Mouse (Mus musculus) forebrain, embryonic 11.5 days (tissue): ENCODE measurements around the gene Wdr12. TPM values are rescaled to one million over a fixed set of nuclear protein-coding genes. Genes with fewer than 3 reads are reported as not detected.
"Not testable (repeated sequence)": the region's sequence is repeated elsewhere in the genome, so short reads cannot be mapped to it uniquely, and the experiment has no call there.

Experiments used
- ATAC-seq: fragments of 200-750 bp; cut with Nextera tagmentation; replicated peaks from 2 replicates; pipeline ENCODE4 v1.8.0; 2017; ENCODE audit warnings: moderate TSS enrichment; ENCODE audit not compliant: low FRiP score
- DNase-seq: peaks from one replicate; pipeline ENCODE4 v3.0.0-alpha.2; 2017; ENCODE audit warnings: low spot score
- H3K27ac ChIP-seq: fragments of 300-500 bp; sonication (generic); 2 replicates; pipeline ENCODE4 v1.5.1; 2014; ENCODE audit warnings: low read depth, low read length
- H3K27me3 ChIP-seq: fragments of 300-500 bp; sonication (generic); 2 replicates; pipeline ENCODE4 v1.6.1; 2014; ENCODE audit warnings: mild to moderate bottlenecking, low read length, mixed read lengths; ENCODE audit not compliant: control insufficient read depth, insufficient read depth
- H3K36me3 ChIP-seq: fragments of 300-500 bp; sonication (generic); 2 replicates; pipeline ENCODE4 v1.6.1; 2014; ENCODE audit warnings: mild to moderate bottlenecking, low read length, moderate library complexity, mixed read lengths; ENCODE audit not compliant: control insufficient read depth, insufficient read depth
- H3K4me1 ChIP-seq: fragments of 300-500 bp; sonication (generic); replicated peaks from 2 replicates; pipeline ENCODE4 v1.6.1; 2014; ENCODE audit warnings: low read length, mixed read lengths; ENCODE audit not compliant: control insufficient read depth, insufficient read depth
- H3K4me2 ChIP-seq: fragments of 300-500 bp; sonication (generic); 2 replicates; pipeline ENCODE4 v1.6.1; 2014; ENCODE audit warnings: low read depth, mild to moderate bottlenecking, low read length, moderate library complexity, mixed read lengths; ENCODE audit not compliant: severe bottlenecking
- H3K4me3 ChIP-seq: fragments of 300-500 bp; sonication (generic); 2 replicates; pipeline ENCODE4 v1.5.1; 2014; ENCODE audit warnings: low read depth, low read length
- H3K9ac ChIP-seq: fragments of 300-500 bp; sonication (generic); 2 replicates; pipeline ENCODE4 v1.6.1; 2014; ENCODE audit warnings: low read length
- H3K9me3 ChIP-seq: fragments of 300-500 bp; sonication (generic); 2 replicates; pipeline ENCODE4 v1.6.1; 2016; ENCODE audit warnings: low read length, mixed read lengths; ENCODE audit not compliant: control insufficient read depth
- WGBS: fragments of 180-500 bp; shearing (Covaris S2); extraction: QIAGEN DNeasy Blood & Tissue Kit; methylation state at CpG from one replicate; pipeline ENCODE4 v1.1.7; 2014; 5-methylcytosine and 5-hydroxymethylcytosine counted together
- polyA plus RNA-seq: library from polyadenylated mRNA; unstranded; fragments of >200 nt; fragmentation: Nextera tagmentation; extraction: Ambion mirVana; gene quantifications from 2 replicates; pipeline ENCODE4 v1.2.1, GENCODE M21; 2014

Gene Wdr12
- polyA plus RNA-seq, 1 experiment from 2014 or later: 62.4 TPM

DNA sequence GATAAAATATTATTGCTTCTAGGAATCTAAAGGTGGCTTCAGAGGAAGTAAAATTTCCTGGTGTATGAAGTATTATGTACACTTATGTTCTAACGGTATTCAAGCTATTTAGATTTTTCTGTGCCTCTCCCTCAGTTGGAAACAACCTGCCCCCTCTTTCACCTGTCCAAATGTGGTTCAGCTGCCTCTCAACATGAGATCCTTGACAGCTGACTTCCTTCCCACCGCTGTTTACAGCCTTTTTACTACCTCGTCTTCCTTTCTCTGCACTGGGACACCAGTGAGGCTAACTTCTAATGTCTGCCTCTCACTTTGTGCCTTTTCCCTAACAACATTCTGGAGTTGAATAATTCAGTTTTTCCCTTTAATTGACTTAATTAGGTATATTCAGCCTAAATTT, 22.9 kb downstream of the Wdr12 start:
- ATAC-seq (no peak), DNase-seq (no peak)
- Histone ChIP-seq H3K27ac (no peak overlapping the region), H3K9me3 (no peaks in the 10 kb centered on the region), H3K36me3 (no peaks in the 10 kb centered on the region), H3K4me2 (no peak overlapping the region), H3K9ac (no peak overlapping the region), H3K4me1 (no peaks in the 10 kb centered on the region), H3K27me3 (no peaks in the 10 kb centered on the region), H3K4me3 (no peak overlapping the region)
- 86% methylated on average over 3 of the region's 3 CpGs for WGBS

- WGBS: 82% methylated on average over 2 of the region's 2 CpGs
- Histone ChIP-seq H3K27me3 (no peaks in the 10 kb centered on the region), H3K36me3 (no peaks in the 10 kb centered on the region), H3K4me2 (no peak overlapping the region), H3K9me3 (no peaks in the 10 kb centered on the region), H3K4me1 (no peaks in the 10 kb centered on the region), H3K4me3 (no peak overlapping the region), H3K9ac (no peak overlapping the region), H3K27ac (no peak overlapping the region)
- no peak for ATAC-seq
- no peak for DNase-seq
These were observed 23.5 kb downstream of the Wdr12 start for GRCm38 (mm10) chr1:60074935-60075334.

DNA sequence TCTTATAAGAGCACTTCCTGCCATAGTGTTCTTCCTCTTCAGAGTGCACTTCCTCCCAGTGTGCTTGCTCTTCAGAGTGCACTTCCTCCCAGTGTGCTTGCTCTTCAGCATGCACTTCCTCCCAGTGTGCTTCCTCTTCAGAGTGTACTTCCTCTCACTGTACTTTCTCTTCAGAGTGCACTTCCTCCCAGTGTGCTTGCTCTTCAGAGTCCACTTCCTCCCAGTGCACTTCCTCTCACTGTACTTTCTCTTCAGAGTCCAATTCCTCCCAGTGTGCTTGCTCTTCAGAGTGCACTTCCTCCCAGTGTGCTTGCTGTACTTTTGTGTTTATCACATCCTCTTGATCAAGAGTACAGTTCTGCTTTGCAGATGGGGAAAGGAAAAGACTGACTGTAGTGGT, 27.7 kb downstream of the Wdr12 start:
- H3K9me3 ChIP-seq, ATAC-seq, DNase-seq, H3K27ac ChIP-seq, H3K4me1 ChIP-seq, H3K27me3 ChIP-seq, H3K4me2 ChIP-seq, H3K36me3 ChIP-seq, H3K4me3 ChIP-seq, H3K9ac ChIP-seq: not testable (repeated sequence)

- H3K36me3 ChIP-seq: no peaks in the 10 kb centered on the region
- no peak for DNase-seq
- ATAC-seq: no peak
- no peaks in the 10 kb centered on the region for H3K4me1 ChIP-seq
- no peaks in the 10 kb centered on the region for H3K9me3 ChIP-seq
- H3K4me2 ChIP-seq: no peak overlapping the region
- no peak overlapping the region for H3K4me3 ChIP-seq
- no peak overlapping the region for H3K9ac ChIP-seq
- no peaks in the 10 kb centered on the region for H3K27me3 ChIP-seq
- 88% methylated on average over 3 of the region's 3 CpGs for WGBS
- no peak overlapping the region for H3K27ac ChIP-seq
These were observed 42.1 kb downstream of the Wdr12 start for GRCm38 (mm10) chr1:60056310-60056709.

DNA sequence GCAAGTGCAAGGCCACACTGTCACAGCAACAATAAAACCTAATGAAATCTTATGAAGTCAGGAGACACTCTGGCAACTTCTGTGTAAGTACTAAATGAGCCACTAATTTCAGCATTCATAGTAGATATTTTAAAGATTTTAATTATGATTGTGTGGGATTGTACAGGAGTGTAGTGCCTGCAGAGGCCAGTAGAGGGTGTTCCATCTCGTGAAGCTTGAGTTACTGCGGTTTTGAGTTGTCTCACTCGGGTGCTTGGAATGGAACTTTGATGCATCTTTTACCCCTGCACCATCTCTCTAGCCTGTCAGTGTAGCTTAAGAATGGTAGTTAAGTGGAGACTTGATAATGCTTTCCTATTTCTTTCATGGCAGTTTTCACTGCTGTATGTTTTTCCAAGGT, 43.8 kb downstream of the Wdr12 start:
- Histone ChIP-seq H3K27ac (no peak overlapping the region), H3K36me3 (no peaks in the 10 kb centered on the region), H3K4me3 (no peak overlapping the region), H3K9ac (no peak overlapping the region), H3K9me3 (no peaks in the 10 kb centered on the region), H3K4me1 (no peaks in the 10 kb centered on the region), H3K4me2 (no peak overlapping the region), H3K27me3 (no peaks in the 10 kb centered on the region)
- ATAC-seq (no peak), DNase-seq (no peak)
- WGBS: 44% methylated on average over 3 of the region's 3 CpGs

DNA sequence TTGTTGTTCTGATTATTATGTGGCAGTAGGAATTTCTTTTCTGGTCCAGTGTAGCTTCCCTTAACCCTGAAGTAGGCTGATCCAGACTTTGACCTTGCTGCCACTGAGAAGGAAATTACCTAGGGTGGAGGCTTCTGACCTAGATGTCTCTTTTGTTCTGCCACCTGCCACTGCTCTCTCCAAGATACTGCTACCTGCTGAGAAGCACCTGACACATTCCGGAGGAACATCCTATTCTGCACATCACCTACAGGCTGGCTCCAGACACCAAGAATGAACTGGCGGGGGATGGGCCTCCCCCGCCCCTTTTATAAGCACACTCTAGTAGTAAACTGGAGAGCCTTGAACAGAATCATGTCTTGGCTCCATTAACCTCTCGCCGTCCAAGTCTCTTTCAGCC, 51.0 kb downstream of the Wdr12 start:
- peaks cover 11% of the 10 kb centered on the region for H3K27me3 ChIP-seq
- not testable (repeated sequence) for H3K36me3 ChIP-seq, H3K4me1 ChIP-seq, H3K4me2 ChIP-seq, H3K4me3 ChIP-seq, H3K27ac ChIP-seq, ATAC-seq, DNase-seq, H3K9me3 ChIP-seq, H3K9ac ChIP-seq
- WGBS: 90% methylated on average over 5 of the region's 5 CpGs

GRCm38 (mm10) chr1:60044595-60044994, 53.9 kb downstream of the Wdr12 start:
- Histone ChIP-seq H3K27ac (no peak overlapping the region), H3K9ac (no peak overlapping the region), H3K4me3 (no peak overlapping the region), H3K27me3 (peaks cover 14% of the 10 kb centered on the region), H3K4me2 (no peak overlapping the region), H3K9me3 (no peaks in the 10 kb centered on the region), H3K4me1 (no peaks in the 10 kb centered on the region), H3K36me3 (no peaks in the 10 kb centered on the region)
- WGBS: 94% methylated on average over 1 of the region's 1 CpGs
- no peak for DNase-seq
- no peak for ATAC-seq

DNA sequence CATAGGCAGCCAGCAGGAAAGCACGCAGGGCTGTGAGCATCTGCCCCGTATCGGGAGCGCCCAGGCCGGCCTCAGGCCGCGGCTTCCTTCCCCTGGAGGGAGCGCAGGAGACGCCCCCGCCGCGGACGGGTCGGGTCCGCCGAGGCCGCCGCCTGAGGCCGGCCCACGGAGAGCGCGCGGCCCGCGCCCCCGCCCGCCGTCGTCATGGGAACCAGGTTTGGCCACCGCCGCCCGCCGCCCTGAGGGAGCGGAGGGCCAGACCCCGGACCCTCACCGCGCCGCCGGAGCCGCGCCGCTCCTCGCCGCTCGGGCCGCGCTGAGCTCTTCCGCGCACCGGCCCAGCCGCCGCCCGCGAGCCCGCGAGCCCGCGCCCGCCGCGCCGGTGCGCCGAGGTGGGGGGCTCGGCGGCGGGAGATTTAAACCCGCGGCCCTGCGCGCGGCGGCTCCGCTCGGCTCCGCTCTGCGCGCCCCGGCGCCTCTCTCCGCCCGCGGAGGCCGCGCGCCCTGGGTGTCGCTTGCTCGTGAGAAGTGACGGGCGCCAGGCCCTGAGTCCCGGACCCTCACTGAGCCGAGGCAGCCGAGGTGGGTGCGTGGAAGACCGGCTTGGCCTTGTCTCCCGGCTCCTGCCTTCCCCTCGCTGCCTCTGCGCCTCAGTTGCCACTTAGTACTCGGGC, 55.5 kb downstream of the Wdr12 start, which contains the start of gene Ica1l:
Gene Ica1l (minus strand): TSS at position 389 of the 674 bp plus-strand sequence.
- Histone ChIP-seq H3K36me3 (no peaks in the 10 kb centered on the region), H3K27ac (no peak within 1 kb of the TSS), H3K4me1 (no peaks in the 10 kb centered on the region), H3K9me3 (no peaks in the 10 kb centered on the region), H3K27me3 (peaks cover 14% of the 10 kb centered on the region), H3K9ac (peak within 1 kb of the TSS; percentile 77), H3K4me3 (peak within 1 kb of the TSS; percentile 74), H3K4me2 (peak within 1 kb of the TSS; percentile 95)
- peak; percentile 78 for DNase-seq
- ATAC-seq: peak; percentile 86
- under 1% methylated on average over 79 of the region's 99 CpGs for WGBS

DNA sequence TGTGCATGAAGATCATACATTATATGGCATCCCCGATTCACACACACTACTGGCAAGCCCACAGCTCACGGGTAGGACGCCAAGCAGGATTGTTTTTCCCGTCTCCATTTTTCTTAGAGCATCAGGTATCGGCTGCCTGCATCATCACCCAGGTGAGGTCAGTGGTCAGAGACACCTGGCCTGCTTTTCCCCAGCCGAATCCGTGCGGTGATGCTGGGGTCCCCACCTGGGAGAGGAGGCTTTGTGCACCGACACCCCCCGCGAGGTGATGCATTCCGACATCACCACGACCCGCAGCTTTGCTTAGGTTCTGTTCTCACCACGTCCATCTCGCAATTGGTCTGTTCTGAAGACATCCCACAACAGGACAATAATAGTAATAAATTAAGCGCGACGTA, 56.0 kb downstream of the Wdr12 start:
- H3K9ac ChIP-seq: peak overlapping the region; percentile 77
- no peaks in the 10 kb centered on the region for H3K36me3 ChIP-seq
- H3K4me2 ChIP-seq: peak overlapping the region; percentile 95
- H3K27me3 ChIP-seq: peaks cover 14% of the 10 kb centered on the region
- no peaks in the 10 kb centered on the region for H3K4me1 ChIP-seq
- no peak for DNase-seq
- H3K4me3 ChIP-seq: peak overlapping the region; percentile 74
- no peak; the same call in 1 of the 2 replicates for ATAC-seq
- H3K27ac ChIP-seq: no peak overlapping the region
- H3K9me3 ChIP-seq: no peaks in the 10 kb centered on the region
- 4% methylated on average over 19 of the region's 19 CpGs for WGBS
